Mouse (Mus musculus): Measurements from ENCODE around the gene Gulp1. TPM values are rescaled to one million over a fixed set of nuclear protein-coding genes. Genes with fewer than 3 reads are reported as not detected.

The Gulp1 gene
- polyA plus RNA-seq, 1 experiment from 2014 or later = 24.5 TPM

DNA sequence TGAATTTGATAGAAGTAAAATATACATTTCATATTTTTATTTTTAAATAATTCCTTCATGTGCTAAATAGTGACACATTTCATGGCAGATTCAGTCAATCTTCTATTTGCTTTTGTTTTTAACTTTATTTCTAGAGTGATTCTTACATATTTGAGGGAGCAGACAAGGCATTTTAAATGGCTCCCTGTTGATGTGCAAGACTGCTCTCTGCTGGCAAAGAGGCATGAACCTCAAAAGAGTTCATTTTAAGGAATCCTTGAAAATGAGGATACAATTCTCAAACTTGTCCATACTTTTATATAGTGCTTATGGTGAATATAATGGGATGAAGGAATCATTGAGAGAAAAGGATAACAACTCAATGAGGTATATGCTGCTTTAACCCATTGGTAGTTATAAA lies 189.9 kb downstream of the Gulp1 start:
- Histone ChIP-seq H3K36me3 (no peaks in the 10 kb centered on the region), H3K27ac (replicated peaks) (no peak overlapping the region), H3K9me3 (replicated peaks) (no peaks in the 10 kb centered on the region), H3K27me3 (no peaks in the 10 kb centered on the region), H3K4me1 (no peaks in the 10 kb centered on the region), H3K9ac (no peak overlapping the region), H3K4me3 (replicated peaks) (no peak overlapping the region), H3K4me2 (replicated peaks) (no peak overlapping the region)
- ATAC-seq (ENCODE audit: insufficient number of reproducible peaks, low FRiP score, low TSS enrichment, low read depth) = no peak

DNA sequence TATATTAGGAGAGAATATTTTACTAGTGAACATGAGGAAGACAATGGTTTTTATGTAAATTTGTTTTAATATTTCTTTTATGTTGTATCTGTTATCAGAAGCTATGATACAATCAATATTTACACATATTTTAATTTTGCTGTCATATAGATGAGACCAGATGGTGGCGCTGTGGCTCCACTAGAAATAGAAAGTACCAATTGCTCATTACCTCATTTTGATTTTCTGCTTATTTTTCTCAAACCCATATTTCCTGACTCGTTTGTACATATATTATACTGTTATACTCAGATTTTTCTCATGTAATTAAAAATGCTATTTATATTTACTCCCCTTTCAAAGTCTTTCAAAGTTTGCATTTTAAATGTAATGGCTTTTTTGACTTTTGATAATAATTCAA lies 194.4 kb downstream of the Gulp1 start:
- ATAC-seq (ENCODE audit: insufficient number of reproducible peaks, low FRiP score, low TSS enrichment, low read depth) = no peak
- Histone ChIP-seq H3K4me2 (replicated peaks) (no peak overlapping the region), H3K4me3 (replicated peaks) (no peak overlapping the region), H3K27ac (replicated peaks) (no peak overlapping the region), H3K27me3 (no peaks in the 10 kb centered on the region), H3K36me3 (no peaks in the 10 kb centered on the region), H3K9ac (no peak overlapping the region), H3K9me3 (replicated peaks) (no peaks in the 10 kb centered on the region), H3K4me1 (peaks cover 4% of the 10 kb centered on the region; the same call in 1 of the 2 replicates)
- 2% methylated on average over 2 of the region's 2 CpGs for WGBS

DNA sequence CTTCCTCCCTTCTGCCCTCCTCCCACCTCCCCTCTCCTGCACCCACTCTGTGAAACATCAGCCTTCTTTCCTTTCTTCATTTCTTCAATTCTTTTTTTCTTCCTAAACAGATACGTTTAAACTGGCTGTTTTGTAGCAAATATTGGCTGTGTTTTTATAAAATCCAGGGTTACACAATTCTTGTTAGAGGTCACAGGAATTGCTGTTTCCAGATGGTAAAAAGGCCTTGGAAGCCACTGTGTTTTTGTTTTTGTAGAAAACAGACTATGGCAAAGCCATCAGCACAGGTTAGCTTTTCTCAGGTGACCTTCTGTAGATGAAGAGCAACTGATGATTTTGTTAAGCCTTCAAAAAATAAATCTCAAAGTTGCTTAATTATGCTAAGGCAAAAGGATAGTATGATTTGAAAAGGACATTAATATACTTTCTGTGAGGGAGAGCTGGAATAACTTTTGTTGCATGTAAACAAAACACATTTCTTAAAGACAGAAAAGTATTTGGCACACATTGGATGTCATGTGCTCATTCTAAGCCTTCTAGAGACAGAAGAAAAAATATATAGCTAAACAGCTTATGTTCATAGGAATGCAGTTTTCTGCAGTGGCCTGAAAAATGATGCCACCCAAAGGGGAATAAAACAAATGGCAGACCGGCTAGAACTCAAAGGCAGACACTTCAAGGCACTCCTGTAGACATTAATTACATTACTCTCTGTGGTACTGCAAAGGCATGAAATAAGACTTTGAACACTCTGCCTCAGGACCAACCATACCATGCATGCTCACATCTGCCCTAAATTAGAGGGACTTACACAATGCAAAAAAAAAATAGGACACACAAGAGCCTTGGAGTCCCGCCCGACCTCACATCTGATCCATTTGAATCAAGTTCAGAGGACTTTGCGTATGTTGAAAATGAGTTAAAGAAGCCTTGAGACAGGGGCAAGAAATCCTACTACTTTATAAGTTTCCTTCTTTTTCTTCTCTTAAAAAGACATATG lies 199.7 kb downstream of the Gulp1 start:
- Histone ChIP-seq H3K4me1 (peaks cover 6% of the 10 kb centered on the region; the same call in 1 of the 2 replicates), H3K9ac (no peak overlapping the region), H3K4me2 (replicated peaks) (no peak overlapping the region), H3K27ac (replicated peaks) (peak overlapping the region; percentile 84), H3K9me3 (replicated peaks) (no peaks in the 10 kb centered on the region), H3K36me3 (no peaks in the 10 kb centered on the region), H3K4me3 (replicated peaks) (no peak overlapping the region), H3K27me3 (no peaks in the 10 kb centered on the region)
- peak; percentile 79; the same call in 1 of the 2 replicates for ATAC-seq (ENCODE audit: insufficient number of reproducible peaks, low FRiP score, low TSS enrichment, low read depth)
- WGBS = 23% methylated on average over 5 of the region's 5 CpGs

DNA sequence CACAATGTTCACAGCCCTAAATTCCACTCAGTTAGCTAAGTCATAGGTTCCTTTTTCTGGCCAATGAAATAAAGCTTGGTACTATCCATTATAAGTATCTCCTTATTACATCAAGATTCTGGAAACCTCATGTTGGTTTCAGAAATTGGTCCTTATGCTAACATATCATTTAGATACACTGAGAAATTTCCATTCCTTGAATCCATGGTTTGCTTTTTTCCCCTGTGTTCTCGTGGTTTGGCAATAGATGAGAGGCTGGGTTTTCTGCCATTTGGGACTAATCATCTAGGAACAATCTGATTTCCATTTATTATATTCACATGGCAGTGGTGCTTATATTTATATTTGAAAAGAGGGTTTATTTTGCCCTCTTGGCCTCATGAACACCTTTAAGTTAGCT lies 226.9 kb downstream of the Gulp1 start:
- Histone ChIP-seq H3K4me2 (replicated peaks) (no peak overlapping the region), H3K9me3 (replicated peaks) (no peaks in the 10 kb centered on the region), H3K4me3 (replicated peaks) (no peak overlapping the region), H3K9ac (no peak overlapping the region), H3K36me3 (0 out of 2 replicates have a peak, but pooled peaks cover 9% of the 10 kb centered on the region), H3K4me1 (no peaks in the 10 kb centered on the region), H3K27me3 (no peaks in the 10 kb centered on the region), H3K27ac (replicated peaks) (0 out of 2 replicates have a peak overlapping the region, but pooled peaks have one; percentile 17)
- 23% methylated on average over 1 of the region's 1 CpGs for WGBS
- no peak for ATAC-seq (ENCODE audit: insufficient number of reproducible peaks, low FRiP score, low TSS enrichment, low read depth)

DNA sequence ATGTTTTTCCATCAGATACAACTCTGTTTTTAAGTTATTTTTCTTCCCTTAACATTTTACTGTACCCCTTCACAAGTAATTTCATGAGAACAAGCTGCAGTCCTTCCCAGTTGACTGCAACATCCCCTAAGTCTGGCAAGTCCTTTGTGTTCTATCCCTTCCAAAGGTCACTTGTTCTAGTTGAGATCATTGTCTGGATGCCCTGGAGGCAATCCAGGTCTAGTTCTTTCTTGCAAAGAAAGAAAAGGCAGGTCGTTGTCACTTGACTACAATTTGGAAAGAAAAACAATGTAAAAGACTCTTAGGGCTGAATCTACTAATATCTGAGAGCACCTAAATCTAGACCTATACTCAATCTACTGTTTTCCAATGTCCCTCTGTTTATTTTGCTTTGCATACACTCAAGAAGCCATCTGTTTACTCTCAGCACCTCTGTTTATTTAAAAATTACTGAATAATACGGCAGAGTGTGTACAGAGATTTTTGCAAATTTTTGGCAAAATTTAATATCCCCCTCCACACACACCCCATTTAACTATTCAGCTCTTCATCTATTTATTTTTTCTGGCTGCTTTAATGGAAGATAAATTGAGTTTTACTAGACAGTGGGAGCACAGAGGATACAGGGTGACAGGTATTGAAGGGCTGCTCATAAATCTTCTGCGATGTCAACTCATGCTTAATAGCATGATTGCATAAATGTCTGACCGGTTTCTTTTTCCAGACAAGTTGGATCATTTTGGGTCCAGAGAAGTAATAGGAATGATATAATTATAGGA lies 252.5 kb downstream of the Gulp1 start:
- no peaks in the 10 kb centered on the region for H3K36me3 ChIP-seq
- no peaks in the 10 kb centered on the region for H3K4me1 ChIP-seq
- no peak for ATAC-seq (ENCODE audit: insufficient number of reproducible peaks, low FRiP score, low TSS enrichment, low read depth)
- no peak overlapping the region for H3K4me3 ChIP-seq (replicated peaks)
- no peaks in the 10 kb centered on the region for H3K9me3 ChIP-seq (replicated peaks)
- no peak overlapping the region for H3K9ac ChIP-seq
- no peak overlapping the region for H3K4me2 ChIP-seq (replicated peaks)
- 62% methylated on average over 4 of the region's 4 CpGs for WGBS
- no peak overlapping the region for H3K27ac ChIP-seq (replicated peaks)
- no peaks in the 10 kb centered on the region for H3K27me3 ChIP-seq

DNA sequence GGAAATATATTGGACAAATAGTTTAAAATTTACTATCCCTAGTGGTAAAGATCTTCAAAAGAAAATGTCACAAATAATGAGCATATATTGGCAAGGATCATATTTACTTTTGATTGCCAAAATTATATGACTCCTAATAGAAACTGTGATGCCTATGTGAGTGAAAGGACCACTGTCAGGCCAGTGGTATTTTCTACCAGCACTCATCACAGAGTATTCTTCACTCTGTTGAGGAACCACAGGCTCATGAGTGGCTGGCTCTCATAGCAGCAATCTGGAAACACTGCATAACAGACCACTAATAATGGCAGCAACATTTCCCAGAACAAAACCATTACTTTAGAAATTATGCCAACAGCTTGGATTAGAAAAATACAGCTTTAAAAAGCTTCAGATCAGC lies 255.1 kb downstream of the Gulp1 start:
- H3K27ac ChIP-seq (replicated peaks) = no peak overlapping the region
- H3K4me2 ChIP-seq (replicated peaks) = no peak overlapping the region
- H3K9me3 ChIP-seq (replicated peaks) = no peaks in the 10 kb centered on the region
- no peak for ATAC-seq (ENCODE audit: insufficient number of reproducible peaks, low FRiP score, low TSS enrichment, low read depth)
- no peaks in the 10 kb centered on the region for H3K4me1 ChIP-seq
- H3K9ac ChIP-seq = no peak overlapping the region
- H3K36me3 ChIP-seq = no peaks in the 10 kb centered on the region
- H3K27me3 ChIP-seq = no peaks in the 10 kb centered on the region
- no peak overlapping the region for H3K4me3 ChIP-seq (replicated peaks)

DNA sequence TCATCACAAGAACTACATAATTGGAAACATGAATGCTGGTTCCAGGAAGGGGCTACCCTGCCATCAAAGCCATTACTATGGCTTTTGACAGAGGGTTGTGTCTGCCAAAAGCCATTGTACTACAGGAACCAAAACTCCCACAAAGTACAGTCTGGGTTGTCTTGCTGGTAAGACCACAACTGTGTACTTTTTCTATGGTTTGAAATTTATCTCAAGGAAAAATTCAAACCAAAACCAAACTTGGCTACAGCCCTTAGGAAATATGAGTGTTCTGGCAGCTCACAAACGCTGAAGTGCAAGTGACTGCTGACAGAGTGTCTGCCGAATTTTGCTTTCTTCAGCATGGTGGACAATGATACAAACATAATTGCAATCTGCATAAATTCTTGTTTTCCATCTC lies 259.0 kb downstream of the Gulp1 start:
- Histone ChIP-seq H3K36me3 (no peaks in the 10 kb centered on the region), H3K27ac (replicated peaks) (no peak overlapping the region), H3K9me3 (replicated peaks) (no peaks in the 10 kb centered on the region), H3K4me1 (no peaks in the 10 kb centered on the region), H3K4me3 (replicated peaks) (no peak overlapping the region), H3K4me2 (replicated peaks) (no peak overlapping the region), H3K9ac (no peak overlapping the region), H3K27me3 (no peaks in the 10 kb centered on the region)
- WGBS = 42% methylated on average over 2 of the region's 2 CpGs
- no peak for ATAC-seq (ENCODE audit: insufficient number of reproducible peaks, low FRiP score, low TSS enrichment, low read depth)

DNA sequence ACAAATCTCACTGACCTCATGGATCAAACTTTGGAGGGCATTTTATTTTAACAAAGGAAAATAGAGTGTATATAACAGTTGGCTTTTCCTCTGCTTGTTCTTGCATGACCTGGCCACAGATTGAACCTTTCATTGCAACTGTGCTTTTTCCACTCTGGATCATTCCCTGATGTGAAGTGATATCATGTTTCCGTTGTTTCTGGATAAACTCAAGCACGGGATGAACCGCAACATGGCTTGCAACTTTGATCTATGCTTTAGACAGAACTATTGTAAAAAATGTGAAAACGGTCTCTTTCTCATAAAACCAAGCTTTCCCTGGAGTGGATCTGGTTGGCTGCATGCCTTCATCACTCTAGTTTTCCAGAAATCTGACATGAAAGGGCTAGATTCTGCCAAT lies 282.6 kb downstream of the Gulp1 start:
- H3K36me3 ChIP-seq = no peaks in the 10 kb centered on the region
- no peak overlapping the region for H3K4me2 ChIP-seq (replicated peaks)
- no peaks in the 10 kb centered on the region for H3K9me3 ChIP-seq (replicated peaks)
- 49% methylated on average over 4 of the region's 4 CpGs for WGBS
- no peak overlapping the region for H3K27ac ChIP-seq (replicated peaks)
- no peaks in the 10 kb centered on the region for H3K27me3 ChIP-seq
- H3K9ac ChIP-seq = no peak overlapping the region
- H3K4me1 ChIP-seq = no peaks in the 10 kb centered on the region
- no peak overlapping the region for H3K4me3 ChIP-seq (replicated peaks)
- no peak for ATAC-seq (ENCODE audit: insufficient number of reproducible peaks, low FRiP score, low TSS enrichment, low read depth)
